Mouse (Mus musculus): ENCODE results near the gene Fbxl21.

DNA sequence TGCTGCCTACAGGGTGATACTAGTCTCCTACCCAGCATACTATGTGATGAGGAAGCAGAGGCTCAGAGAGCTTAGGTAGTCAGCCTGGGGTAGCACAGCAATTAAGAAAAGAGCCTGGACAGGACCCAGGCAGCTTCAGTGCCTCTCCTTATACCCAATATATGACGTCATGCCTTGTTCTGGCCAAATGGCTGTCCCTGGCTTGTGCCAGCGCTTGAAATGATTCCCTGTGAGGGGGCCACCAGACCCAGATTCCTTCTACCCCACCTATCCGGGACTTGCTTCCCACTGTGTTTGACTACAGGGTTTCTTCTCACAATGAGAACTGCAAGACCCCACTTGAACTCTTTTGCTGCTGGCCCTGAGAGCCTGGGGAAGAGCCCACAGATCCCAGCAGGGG, 59.2 kb downstream of the Fbxl21 start:
- TF ChIP-seq GATA1 (IDR thresholded peaks at IDR 0.05; ENCODE audit: borderline replicate concordance, low read length) (no peak), FLI1 (IDR thresholded peaks at IDR 0.05; ENCODE audit: low read length) (no peak)
